Mouse (Mus musculus) lung, adult 2 months (tissue): ENCODE results near the gene Cenpn. TPM values are rescaled to one million over a fixed set of nuclear protein-coding genes. Genes with fewer than 3 reads are reported as not detected.
A peak's percentile ranks its signal among the peaks of the same experiment; 100 is the strongest.

Experiments
- DNase-seq: peaks from one replicate; pipeline ENCODE4 v3.0.0; 2022
- H3K4me1 ChIP-seq: fragments of 200-500 bp; 2 replicates; pipeline ENCODE4 v1.6.1; 2011; ENCODE audit warnings: low read length; ENCODE audit not compliant: control insufficient read depth, insufficient read depth
- H3K4me3 ChIP-seq: fragments of 200-500 bp; replicated peaks from 2 replicates; pipeline ENCODE3; 2011; ENCODE audit warnings: low read depth, mild to moderate bottlenecking, control low read depth, low read length; ENCODE audit errors: extremely low read depth
- CTCF ChIP-seq: fragments of 200-500 bp; IDR thresholded peaks from 2 replicates; pipeline ENCODE4 v1.5.1; 2011; ENCODE audit warnings: mild to moderate bottlenecking, low read length, control low read depth; ENCODE audit not compliant: insufficient read depth
- POLR2A ChIP-seq: fragments of 200-500 bp; IDR thresholded peaks from 2 replicates; pipeline ENCODE4 v1.6.1; 2011; ENCODE audit warnings: low read depth, mild to moderate bottlenecking, control low read depth, low read length, borderline replicate concordance; ENCODE audit errors: extremely low read depth
- WGBS: fragments of 180-500 bp; shearing (Covaris S2); methylation state at CpG from one replicate; pipeline ENCODE4 v1.1.7; 2018; 5-methylcytosine and 5-hydroxymethylcytosine counted together
- polyA plus RNA-seq: library from polyadenylated mRNA; depleted of rRNA; stranded (reverse); fragments of >200 nt; gene quantifications from 2 replicates; pipeline ENCODE4 v1.2.3, GENCODE M21; 2012; rRNA removed

Cenpn gene
- 0.74 and 1.2 TPM in 2 replicates for polyA plus RNA-seq

DNA sequence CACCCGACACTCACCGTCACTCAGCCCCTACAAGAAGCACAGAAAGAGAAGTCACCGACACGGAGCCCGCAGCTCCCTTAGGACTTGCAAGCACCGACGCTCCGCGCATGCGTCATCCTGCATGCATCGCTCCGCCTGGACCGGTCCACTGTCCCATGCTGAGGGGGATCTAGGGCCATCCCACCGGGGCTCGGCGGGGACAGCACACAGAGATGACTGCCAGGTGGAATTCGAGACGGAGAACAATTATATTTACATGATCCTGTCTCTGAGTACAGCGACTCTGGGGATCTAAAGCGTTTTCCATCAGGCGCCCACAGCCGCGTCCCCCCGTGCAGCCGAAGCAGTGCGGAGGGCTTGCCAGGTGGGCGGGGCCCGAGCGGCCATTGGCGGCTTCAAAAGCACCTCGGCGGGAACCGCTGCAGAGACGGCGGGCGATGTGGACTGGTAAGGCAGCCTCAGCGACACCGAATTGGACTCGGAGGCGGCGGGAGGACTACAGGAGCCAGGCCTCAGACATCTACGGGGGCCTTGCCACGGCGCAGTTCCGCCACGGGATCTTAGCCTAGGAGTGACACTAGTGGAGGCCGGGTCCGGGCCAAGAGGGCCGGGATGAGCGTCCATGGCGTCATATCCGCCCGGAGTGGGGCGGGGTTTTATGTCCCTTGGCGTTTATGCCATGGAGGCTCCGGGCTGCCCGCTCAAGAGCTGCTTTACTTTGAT, at the start of gene Cenpn, which contains the start of gene Cmc2:
TSS of gene Cenpn (plus strand) at position 394 of the 723 bp plus-strand sequence.
TSS of gene Cmc2 (minus strand) at position 119 of the 723 bp plus-strand sequence.
- DNase-seq = peak; percentile 94
- TF ChIP-seq CTCF (no peak), POLR2A (peak; percentile 98; the same call in 1 of the 2 replicates)
- Histone ChIP-seq H3K4me3 (peak within 1 kb of the TSS; percentile 96), H3K4me1 (peaks cover 3% of the 10 kb centered on the region)
- WGBS = under 1% methylated on average over 57 of the region's 57 CpGs

DNA sequence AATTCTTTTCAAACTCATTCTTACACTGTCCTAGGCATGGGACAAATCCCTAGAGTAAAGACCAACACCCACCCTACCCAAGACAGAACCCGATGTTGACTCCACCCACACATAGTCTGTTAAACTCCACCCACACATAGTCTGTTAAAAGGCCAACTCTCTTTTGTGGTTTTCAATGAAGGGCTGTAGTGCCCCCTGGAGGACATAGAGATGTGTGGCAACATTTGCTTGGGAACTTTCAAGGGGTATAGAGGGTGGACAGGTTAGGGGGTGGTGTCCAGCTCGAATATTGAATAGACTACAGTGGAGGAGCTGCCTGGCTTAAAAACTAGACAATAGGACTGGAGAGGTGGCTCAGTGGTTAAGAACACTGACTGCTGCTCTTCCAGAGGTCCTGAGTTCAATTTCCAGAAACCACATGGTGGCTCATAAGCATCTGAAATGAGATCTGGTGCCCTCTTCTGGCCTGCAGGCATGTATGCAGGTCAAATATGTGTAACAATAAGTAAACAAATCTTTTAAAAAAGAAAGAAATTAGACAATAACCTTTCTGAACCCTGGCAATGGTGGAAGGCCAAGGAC, 48.7 kb upstream of the Cenpn start:
- TF ChIP-seq CTCF = no peak
- TF ChIP-seq POLR2A = no peak
- DNase-seq = no peak
- 56% methylated on average over 2 of the region's 2 CpGs for WGBS
- Histone ChIP-seq H3K4me1 (no peaks in the 10 kb centered on the region), H3K4me3 (no peak overlapping the region)

- no peak for TF ChIP-seq CTCF
- TF ChIP-seq POLR2A = no peak
- no peak for DNase-seq
- Histone ChIP-seq H3K4me3 (no peak overlapping the region), H3K4me1 (no peaks in the 10 kb centered on the region)
- 77% methylated on average over 11 of the region's 11 CpGs for WGBS
Observed at GRCm38 (mm10) chr8:116873586-116873985, 47.9 kb upstream of the Cenpn start.

DNA sequence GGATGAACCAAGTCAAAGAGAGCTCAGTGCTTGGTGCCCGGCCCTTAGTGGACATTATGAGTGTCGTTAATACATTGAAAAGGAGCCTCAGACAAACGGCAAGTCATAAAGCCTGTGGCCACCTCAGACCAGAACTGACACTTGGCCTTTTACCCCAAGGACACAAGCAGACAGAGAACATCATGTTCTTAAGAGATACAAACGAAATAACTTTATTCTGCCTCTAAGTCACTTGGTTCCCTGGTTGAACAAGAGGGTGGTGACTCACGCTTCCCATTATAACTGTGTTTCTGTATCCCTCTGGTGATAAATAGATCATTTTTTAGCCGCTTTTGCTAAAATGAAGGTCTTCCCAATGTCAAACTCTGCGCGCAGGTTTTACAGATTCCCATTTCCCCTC, 47.5 kb upstream of the Cenpn start:
- H3K4me3 ChIP-seq = no peak overlapping the region
- WGBS = 77% methylated on average over 8 of the region's 8 CpGs
- H3K4me1 ChIP-seq = no peaks in the 10 kb centered on the region
- TF ChIP-seq CTCF = no peak
- no peak for TF ChIP-seq POLR2A
- no peak for DNase-seq

DNA sequence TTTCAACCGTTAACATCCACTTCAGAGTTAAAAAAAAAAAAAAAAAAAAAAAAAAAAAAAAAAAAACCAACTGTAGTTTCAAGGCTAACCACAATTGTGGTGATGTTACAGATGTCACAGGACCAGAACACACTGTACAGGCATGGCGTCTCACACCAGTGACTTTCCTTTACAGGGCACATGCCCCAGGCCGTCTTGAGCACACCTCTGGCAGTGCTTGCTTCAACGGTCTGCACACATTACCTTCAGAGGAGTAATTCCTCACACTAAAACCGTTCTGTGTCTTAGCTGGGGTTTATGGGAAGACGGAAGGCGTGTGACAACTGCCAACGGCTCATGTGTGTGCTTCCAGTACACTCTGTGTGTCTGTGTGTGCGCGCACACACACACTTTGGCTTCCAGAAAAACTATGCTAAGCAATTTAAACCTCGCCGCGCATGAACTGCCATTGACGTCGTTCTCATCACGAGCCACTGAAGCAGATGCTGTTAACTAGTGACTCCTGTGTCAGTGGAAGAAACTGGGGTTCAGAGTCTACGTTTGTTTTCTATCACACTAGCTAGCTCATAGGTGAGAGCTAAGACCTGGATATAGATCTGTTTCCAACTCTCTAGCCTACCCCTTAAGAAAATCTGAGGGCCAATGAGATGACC, 45.6 kb upstream of the Cenpn start:
- no peak for TF ChIP-seq POLR2A
- TF ChIP-seq CTCF = no peak
- H3K4me3 ChIP-seq = no peak overlapping the region
- no peaks in the 10 kb centered on the region for H3K4me1 ChIP-seq
- WGBS = 79% methylated on average over 17 of the region's 17 CpGs
- no peak for DNase-seq

DNA sequence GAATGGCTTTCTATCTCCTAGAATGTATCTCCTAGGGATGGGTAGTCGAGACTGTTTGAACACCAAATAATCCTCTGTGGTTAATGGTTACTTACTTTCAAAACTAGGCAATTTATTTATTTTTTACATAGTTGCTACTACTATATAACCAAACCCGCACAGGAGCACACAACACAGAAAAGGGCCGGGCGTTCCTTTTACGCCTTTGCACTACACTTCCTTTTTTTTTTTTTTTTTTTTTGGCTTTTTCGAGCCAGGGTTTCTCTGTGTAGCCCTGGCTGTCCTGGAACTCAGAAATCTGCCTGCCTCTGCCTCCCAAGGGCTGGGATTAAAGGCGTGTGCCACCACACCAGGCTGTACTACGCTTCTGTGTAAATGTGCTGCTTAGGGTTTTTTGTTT, 40.1 kb upstream of the Cenpn start:
- H3K4me3 ChIP-seq = no peak overlapping the region
- H3K4me1 ChIP-seq = no peaks in the 10 kb centered on the region
- 86% methylated on average over 8 of the region's 8 CpGs for WGBS
- no peak for DNase-seq
- TF ChIP-seq CTCF (no peak), POLR2A (no peak)

GRCm38 (mm10) chr8:116887813-116888212, 33.7 kb upstream of the Cenpn start:
- Histone ChIP-seq H3K4me1 (no peaks in the 10 kb centered on the region), H3K4me3 (no peak overlapping the region)
- WGBS = 51% methylated on average over 4 of the region's 4 CpGs
- no peak for DNase-seq
- no peak for TF ChIP-seq CTCF
- no peak for TF ChIP-seq POLR2A

DNA sequence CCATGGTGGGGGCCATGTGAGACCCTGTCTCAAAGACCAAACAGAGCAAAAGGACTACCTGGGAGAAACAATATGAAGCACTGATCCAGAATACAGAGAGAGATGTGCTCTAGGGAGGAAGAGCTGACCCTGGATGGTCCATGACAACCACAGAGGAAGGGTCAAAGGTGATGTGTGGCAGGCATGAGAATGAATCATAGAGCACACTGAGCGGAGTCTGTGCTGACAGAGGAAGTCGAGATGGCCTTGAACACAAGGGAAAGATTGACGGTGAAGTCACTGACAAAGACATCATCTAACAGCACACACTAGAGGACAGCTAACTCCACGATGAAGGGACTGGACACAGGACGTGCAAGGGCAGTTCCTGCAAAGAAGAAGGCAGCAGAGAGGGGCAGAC, 30.1 kb upstream of the Cenpn start:
- WGBS = 62% methylated on average over 5 of the region's 5 CpGs
- no peak for DNase-seq
- no peak overlapping the region for H3K4me3 ChIP-seq
- TF ChIP-seq CTCF = no peak
- no peak for TF ChIP-seq POLR2A
- no peaks in the 10 kb centered on the region for H3K4me1 ChIP-seq

- Histone ChIP-seq H3K4me3 (no peak overlapping the region), H3K4me1 (no peaks in the 10 kb centered on the region)
- 62% methylated on average over 3 of the region's 3 CpGs for WGBS
- TF ChIP-seq POLR2A = no peak
- TF ChIP-seq CTCF = no peak
- no peak for DNase-seq
Observed at GRCm38 (mm10) chr8:116892130-116892529, 29.4 kb upstream of the Cenpn start.
